Mouse (Mus musculus) limb, embryonic 13.5 days (tissue): ENCODE results near the gene 9430097D07Rik. TPM values are rescaled to one million over a fixed set of nuclear protein-coding genes. Genes with fewer than 3 reads are reported as not detected.

ENCODE experiments used
- ATAC-seq: fragments of 200-750 bp; cut with Nextera tagmentation; 2 replicates; pipeline ENCODE4 v1.8.0; 2017; ENCODE audit warnings: low read depth, moderate number of reproducible peaks, moderate TSS enrichment; ENCODE audit not compliant: low FRiP score
- H3K27ac ChIP-seq: fragments of 300-500 bp; sonication (generic); 2 replicates; pipeline ENCODE4 v1.5.1; 2015; ENCODE audit warnings: inconsistent platforms, mild to moderate bottlenecking, moderate library complexity
- H3K27me3 ChIP-seq: fragments of 300-500 bp; sonication (generic); 2 replicates; pipeline ENCODE4 v1.6.1; 2015; ENCODE audit warnings: mild to moderate bottlenecking, inconsistent platforms
- H3K36me3 ChIP-seq: fragments of 300-500 bp; sonication (generic); 2 replicates; pipeline ENCODE4 v1.6.1; 2015; ENCODE audit warnings: inconsistent platforms, mild to moderate bottlenecking, moderate library complexity
- H3K4me1 ChIP-seq: fragments of 300-500 bp; sonication (generic); 2 replicates; pipeline ENCODE4 v1.6.1; 2015; ENCODE audit warnings: inconsistent platforms
- H3K4me2 ChIP-seq: fragments of 300-500 bp; sonication (generic); replicated peaks from 2 replicates; pipeline ENCODE4 v1.6.1; 2015; ENCODE audit warnings: inconsistent platforms, mild to moderate bottlenecking, moderate library complexity
- H3K4me3 ChIP-seq: fragments of 300-500 bp; sonication (generic); 2 replicates; pipeline ENCODE4 v1.5.1; 2015; ENCODE audit warnings: moderate library complexity, mild to moderate bottlenecking, inconsistent platforms
- H3K9ac ChIP-seq: fragments of 300-500 bp; sonication (generic); 2 replicates; pipeline ENCODE4 v1.6.1; 2015; ENCODE audit warnings: mild to moderate bottlenecking, inconsistent platforms
- H3K9me3 ChIP-seq: fragments of 300-500 bp; sonication (generic); 2 replicates; pipeline ENCODE4 v1.6.1; 2016; ENCODE audit warnings: inconsistent platforms
- WGBS: fragments of 180-500 bp; shearing (Covaris S2); methylation state at CpG from one replicate; pipeline ENCODE4 v1.1.7; 2015; 5-methylcytosine and 5-hydroxymethylcytosine counted together
- polyA plus RNA-seq: library from polyadenylated mRNA; unstranded; fragments of >200 nt; fragmentation: Nextera tagmentation; extraction: Ambion mirVana; gene quantifications from 2 replicates; pipeline ENCODE4 v1.2.1, GENCODE M21; 2015

The 9430097D07Rik gene
- polyA plus RNA-seq, 1 experiment from 2014 or later = 0.19 TPM

DNA sequence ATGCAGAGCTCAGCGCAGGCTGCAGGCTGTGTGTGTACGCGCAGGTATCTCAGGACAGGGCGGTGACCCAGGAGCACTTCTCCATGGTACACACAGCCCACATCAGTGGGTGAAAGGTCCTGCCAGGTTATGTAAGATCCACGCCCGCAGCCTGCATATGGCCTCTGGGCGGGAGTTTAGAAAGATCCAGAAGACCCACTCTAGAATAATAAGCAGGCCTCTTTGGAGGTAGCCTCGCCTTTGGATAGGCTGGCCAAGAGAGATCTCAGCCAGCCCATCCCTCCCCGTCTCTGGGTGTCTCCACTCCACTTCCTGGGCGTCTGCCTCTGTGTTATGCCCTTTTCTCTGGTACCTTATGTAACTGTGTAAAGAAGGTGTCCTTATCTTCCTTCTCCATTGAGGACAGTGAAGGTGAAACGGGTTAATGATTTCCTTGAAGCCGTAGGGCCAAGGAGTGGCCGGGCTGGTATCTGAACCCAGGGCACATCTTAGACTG, 50.9 kb downstream of the 9430097D07Rik start:
- H3K4me3 ChIP-seq = no peak overlapping the region
- H3K36me3 ChIP-seq = no peaks in the 10 kb centered on the region
- no peaks in the 10 kb centered on the region for H3K27me3 ChIP-seq
- no peak overlapping the region for H3K9ac ChIP-seq
- ATAC-seq = no peak
- no peaks in the 10 kb centered on the region for H3K9me3 ChIP-seq
- no peak overlapping the region for H3K27ac ChIP-seq
- WGBS = 89% methylated on average over 13 of the region's 13 CpGs
- no peaks in the 10 kb centered on the region for H3K4me1 ChIP-seq
- no peak overlapping the region for H3K4me2 ChIP-seq

Other genes starting within 250 kb of the 9430097D07Rik start
- 49.8 and 54.9 TPM in 2 replicates for gene Ciz1, start 223.4 kb downstream of the 9430097D07Rik start, polyA plus RNA-seq
- 32.4 and 32.5 TPM in 2 replicates for gene Dnm1, start 222.3 kb downstream of the 9430097D07Rik start, polyA plus RNA-seq
- gene 1110008P14Rik, start 193.7 kb downstream of the 9430097D07Rik start, polyA plus RNA-seq = 45.8 and 48.7 TPM in 2 replicates
- gene Lcn2, start 187.4 kb downstream of the 9430097D07Rik start, polyA plus RNA-seq = 0.27 and 0.36 TPM in 2 replicates
- 29.8 and 30.1 TPM in 2 replicates for gene Ptges2, start 179.8 kb downstream of the 9430097D07Rik start, polyA plus RNA-seq
- gene Naif1, start 125.2 kb downstream of the 9430097D07Rik start, polyA plus RNA-seq = 5.7 and 5.9 TPM in 2 replicates
- 22.8 and 22.9 TPM in 2 replicates for gene Slc25a25, start 124.2 kb downstream of the 9430097D07Rik start, polyA plus RNA-seq
- 10.4 and 10.9 TPM in 2 replicates for gene Fam102a, start 40.4 kb downstream of the 9430097D07Rik start, polyA plus RNA-seq
- 111 and 118 TPM in 2 replicates for gene Dpm2, start 4.8 kb downstream of the 9430097D07Rik start, polyA plus RNA-seq
- 1.8 and 2.5 TPM in 2 replicates for gene Pip5kl1, start 887 bp downstream of the 9430097D07Rik start, polyA plus RNA-seq
- gene St6galnac4, start 11.4 kb upstream of the 9430097D07Rik start, polyA plus RNA-seq = 37.2 and 39.5 TPM in 2 replicates
- gene St6galnac6, start 24.0 kb upstream of the 9430097D07Rik start, polyA plus RNA-seq = 29.5 and 29.7 TPM in 2 replicates
- gene Ak1, start 46.1 kb upstream of the 9430097D07Rik start, polyA plus RNA-seq = 42.0 and 49.8 TPM in 2 replicates
- 43.5 and 45.6 TPM in 2 replicates for gene Eng, start 70.9 kb upstream of the 9430097D07Rik start, polyA plus RNA-seq
- gene Fpgs, start 128.5 kb upstream of the 9430097D07Rik start, polyA plus RNA-seq = 34.3 and 35.4 TPM in 2 replicates
- 106 and 112 TPM in 2 replicates for gene Cdk9, start 137.4 kb upstream of the 9430097D07Rik start, polyA plus RNA-seq
- gene Sh2d3c, start 145.4 kb upstream of the 9430097D07Rik start, polyA plus RNA-seq = 21.2 and 22.9 TPM in 2 replicates
- 0.51 TPM in 1 of 2 replicates, not detected in the other for gene 6330409D20Rik, start 165.3 kb upstream of the 9430097D07Rik start, polyA plus RNA-seq
- 72.7 and 74.5 TPM in 2 replicates for gene Tor2a, start 181.6 kb upstream of the 9430097D07Rik start, polyA plus RNA-seq
- gene Ttc16, start 199.9 kb upstream of the 9430097D07Rik start, polyA plus RNA-seq = 0.37 and 0.61 TPM in 2 replicates
- 5.2 and 6.7 TPM in 2 replicates for gene Ptrh1, start 200.1 kb upstream of the 9430097D07Rik start, polyA plus RNA-seq
- 1.3 TPM in 2 replicates for gene Cfap157, start 208.7 kb upstream of the 9430097D07Rik start, polyA plus RNA-seq